Mouse (Mus musculus): ENCODE data around the gene Zfp831.

Zfp831 gene

GRCm38 (mm10) chr2:174655341-174655740, 12.0 kb downstream of the Zfp831 start:
- DNase-seq = no peak

DNA sequence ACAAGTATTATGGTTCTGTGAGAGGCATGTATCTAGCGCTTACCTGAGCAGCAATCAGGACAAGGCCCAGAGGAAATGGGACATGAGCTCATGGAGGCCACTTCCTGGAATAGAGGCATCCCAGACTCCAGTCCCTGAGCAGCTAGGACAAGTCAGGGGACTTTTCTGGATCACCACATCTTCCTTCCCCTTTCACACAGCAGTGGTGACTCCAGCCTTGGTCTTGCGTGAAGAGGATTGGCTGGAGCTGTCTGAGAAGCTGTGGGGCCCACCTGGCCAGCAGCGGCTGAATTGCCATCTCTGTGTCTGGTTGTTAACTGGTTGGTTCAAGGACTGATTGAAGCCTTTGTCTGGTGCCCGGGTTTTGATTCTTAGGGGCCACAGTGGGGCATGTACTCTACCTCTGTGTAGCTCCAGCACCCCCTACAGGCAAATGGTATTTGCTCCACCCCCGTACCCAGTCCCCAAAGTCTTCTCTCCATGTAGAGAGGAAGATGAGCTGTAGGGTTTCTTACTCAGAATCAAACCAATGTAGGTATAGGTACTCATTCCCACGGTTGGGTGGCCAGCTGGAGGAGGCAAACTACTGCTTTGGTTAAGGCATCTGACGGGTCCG, 15.0 kb downstream of the Zfp831 start:
- no peak for DNase-seq

DNA sequence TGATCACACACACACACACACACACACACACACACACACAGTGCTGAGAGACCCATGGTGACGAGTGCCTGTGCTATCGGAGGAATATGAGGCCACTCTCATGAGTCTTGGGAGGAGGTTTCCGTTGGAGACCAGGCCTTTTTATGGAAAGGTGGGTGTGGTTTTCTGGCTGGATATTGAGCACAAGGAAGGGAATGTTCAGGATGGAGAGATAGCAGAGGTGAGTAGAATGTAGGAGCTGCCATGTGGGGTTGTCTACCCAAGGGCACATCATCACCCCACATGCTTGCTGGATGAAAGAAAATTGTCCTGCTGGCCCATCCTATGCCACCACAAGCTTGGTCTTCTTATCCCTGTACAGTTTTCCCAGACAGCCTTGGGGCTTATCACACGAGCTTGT, 16.5 kb downstream of the Zfp831 start:
- no peak for DNase-seq

GRCm38 (mm10) chr2:174660321-174660720, 17.0 kb downstream of the Zfp831 start:
- DNase-seq = no peak

DNA sequence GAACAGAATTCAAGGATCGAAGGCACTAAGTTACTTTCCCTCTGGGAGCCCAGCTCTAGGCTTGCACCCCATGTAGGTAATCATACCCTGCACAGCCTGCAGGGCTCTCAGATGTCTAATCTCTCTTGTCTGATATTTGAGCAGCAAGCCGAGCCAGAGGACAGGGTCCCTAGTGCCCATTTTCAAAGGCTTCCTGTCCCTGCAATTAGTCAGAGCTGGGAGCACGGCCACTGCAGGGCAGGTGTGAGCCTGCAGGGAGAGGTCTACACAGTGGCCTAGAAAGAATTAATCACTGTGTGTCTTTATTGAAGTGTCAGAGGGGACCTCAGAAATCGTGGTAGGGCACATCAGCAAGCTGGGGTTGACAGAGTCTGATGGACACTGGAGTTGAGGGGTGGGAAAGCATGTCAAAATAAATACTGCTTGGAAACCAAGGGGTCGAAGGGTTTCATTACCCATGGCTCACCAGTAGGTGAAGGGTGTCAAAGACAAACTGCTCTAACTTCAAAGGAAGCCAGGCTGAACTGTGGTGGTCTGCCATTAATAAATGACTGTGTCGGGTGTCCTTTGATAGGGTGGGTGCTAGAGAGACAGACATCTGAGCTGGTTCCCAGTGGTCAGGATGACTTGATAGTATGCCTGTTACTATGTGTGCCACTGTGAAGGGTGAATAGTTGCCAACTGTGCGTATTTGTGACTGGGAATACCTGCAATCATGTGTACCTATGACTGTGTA, 18.3 kb downstream of the Zfp831 start:
- no peak for DNase-seq

DNA sequence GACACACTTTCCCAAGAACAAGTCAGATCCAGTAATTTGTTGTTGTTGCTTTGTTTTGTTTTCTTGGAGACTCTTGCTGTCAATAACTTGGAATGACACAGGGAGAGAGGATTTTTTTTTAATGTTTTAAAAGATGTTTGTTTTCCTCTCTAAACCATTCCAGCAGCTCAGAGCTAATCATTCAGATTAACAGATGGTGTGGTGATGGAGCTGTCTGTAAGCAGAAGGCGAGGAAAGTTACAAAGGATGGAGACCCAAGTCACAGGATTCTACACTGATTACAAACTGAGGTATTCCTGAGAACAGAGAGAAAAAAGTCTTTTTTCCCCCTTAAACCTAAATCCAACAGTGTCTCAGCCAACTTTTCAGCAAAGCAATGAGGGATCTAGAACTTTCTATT, 19.3 kb downstream of the Zfp831 start:
- no peak for DNase-seq

DNA sequence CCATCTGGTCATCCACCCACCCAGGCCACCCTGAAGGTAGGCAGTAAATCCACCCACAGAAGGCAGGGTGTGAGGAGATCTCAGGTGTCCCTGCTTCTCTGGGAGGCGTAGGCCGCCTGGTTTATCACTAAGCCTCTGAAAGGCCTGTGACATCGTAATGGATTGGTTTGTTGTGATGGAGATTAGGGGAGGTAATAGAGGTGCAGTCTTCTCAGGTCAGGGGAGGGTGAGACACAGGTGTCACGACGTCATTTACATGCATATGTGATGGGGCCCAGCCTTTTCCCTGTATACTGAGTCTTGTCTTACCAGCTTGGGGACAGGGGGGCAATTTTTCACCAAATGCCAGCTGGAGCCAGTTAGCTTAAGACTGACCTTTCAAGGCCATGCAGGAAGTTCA, 22.1 kb downstream of the Zfp831 start:
- DNase-seq = no peak

GRCm38 (mm10) chr2:174668806-174669205, 25.5 kb downstream of the Zfp831 start:
- no peak for DNase-seq

DNA sequence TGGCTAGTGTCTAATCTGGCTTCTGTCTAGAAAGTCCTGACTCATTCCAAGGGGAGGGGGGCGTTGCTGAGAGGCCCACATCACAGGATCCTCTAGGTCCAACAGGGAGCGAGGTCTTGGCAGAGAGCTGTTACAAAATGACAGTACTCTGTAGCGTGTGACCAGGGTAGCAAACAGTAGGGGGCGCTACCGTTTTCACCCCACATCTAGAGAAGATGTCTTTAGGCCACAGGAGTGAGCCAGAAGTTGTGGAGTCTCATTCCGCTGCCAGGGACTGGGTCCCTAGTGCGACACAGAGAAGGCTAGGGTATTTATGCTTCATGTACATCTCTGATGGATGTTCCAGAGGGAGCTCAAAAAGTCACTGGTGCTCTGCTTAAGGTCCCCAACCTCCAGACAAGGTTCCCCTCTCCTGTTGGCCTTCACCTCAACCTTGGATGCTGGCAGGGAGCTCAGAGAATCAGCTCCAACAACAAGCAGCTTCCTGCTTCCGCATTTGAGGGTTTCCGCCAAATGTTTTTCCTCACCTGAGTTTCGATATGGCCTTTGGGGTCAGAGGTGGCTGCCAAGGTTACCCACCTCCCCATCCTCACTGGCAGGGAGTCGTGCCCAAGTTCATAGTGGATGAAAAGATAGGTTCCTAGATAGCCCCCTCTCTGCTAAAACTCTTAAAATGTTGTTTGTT, 29.3 kb downstream of the Zfp831 start:
- DNase-seq = peak; percentile 26

DNA sequence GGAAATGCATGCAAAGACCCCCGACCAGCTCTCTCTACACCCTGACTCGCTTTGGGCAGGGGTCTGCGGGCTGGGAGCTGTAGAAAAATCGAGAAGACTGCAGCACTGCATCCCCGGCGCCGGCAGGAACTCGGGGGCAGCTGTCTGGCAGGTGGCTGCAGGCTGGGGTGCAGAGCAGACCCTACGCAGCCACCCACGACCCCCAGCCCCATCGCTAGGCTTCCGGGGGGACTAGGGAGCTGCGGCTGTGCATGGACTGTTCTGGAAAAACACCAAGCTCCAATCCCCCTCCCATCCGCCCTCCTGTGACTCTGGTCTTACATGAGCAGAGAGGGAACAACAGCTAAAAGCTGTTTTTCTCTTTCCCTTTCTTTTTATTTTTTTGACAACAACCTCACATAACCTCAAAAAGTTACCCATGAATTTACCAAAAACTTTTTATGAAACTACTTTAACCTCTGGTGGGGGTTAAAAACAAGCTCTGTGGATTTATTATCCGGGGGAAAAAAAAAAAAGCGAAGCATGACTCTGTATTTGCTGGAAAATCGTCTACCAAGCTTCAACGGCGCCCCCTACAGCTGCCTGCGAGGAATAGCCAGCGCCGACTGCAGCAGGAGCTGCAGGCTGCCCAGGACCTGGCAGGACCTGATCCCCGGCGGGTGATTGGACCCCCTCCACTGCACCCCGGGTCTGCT, 30.4 kb downstream of the Zfp831 start:
- DNase-seq = peak; percentile 93

DNA sequence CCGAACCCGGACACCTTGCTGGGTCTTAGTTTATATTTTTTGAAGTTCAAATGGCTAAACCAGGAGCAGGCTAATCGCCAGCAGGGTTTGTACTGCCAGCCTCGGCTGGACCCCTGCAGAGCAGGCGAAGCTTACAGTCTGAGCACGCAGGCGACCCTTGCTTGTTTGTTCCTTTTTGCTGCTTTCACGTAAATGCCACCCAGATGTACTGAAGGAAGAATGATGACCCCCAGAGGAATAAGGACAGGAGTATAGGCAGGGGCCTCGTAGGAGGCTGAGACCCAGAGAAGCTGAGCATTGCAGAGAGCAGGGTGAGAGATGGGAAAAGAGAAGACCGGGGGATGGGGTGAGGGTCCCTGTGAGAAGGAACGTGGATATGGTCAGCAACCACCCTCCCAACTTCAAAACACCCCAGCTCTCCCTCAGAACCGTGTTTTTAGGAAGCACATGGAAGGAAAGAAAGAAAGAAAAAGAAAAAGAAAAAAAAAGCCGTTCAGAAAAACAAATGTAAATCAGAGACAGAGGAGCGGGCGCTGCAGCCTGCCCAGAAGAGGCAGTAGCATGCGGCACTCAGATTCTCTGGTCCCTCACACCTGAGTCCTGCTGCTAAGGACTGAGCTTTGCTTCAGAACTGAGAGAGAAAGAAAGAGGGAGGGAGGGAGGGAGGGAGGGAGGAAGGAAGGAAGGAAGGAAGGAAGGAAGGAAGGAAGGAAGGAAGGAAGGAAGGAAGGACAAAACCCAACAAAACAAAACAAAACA, 31.1 kb downstream of the Zfp831 start:
- DNase-seq = no peak

DNA sequence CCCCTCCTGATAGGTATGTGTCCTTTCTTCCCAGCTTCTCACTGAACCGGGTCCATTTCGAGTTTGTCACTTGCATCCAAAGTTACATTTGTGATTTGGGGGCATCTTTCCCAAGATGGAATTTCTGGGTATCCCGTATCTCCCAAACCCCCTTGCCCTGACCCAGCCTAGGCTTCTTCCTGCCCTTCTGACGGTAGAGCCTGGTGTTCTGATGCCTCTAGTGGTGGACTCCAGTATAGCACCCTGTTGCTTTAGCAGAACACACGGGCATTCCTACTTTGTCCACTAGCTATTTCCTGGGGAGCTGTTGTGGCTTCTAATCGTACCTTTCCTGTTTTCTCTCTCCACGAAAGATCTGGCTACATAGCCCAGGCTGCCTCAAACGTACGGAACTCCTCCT, 32.3 kb downstream of the Zfp831 start:
- peak; percentile 90 for DNase-seq

DNA sequence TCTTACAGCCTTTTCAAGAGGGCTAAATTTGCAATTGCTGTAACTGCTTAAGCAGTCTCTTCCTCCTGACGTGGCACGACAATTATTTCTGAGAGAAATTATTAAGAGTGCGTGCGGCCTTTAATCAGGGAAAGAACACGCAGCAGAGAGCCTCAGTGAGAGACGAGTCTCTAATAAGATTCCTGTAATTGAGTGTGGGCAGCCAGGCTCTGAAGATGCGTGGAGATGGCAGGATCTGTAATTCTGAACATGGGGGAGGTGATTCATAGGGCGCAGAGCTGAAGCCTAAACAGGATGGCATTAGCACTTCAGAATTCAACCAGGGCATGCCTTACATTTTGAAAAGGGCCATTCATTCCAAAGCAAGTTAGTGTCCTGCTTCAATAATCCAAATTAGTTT, 58.0 kb downstream of the Zfp831 start:
- no peak for DNase-seq

- DNase-seq = no peak
These were observed 63.8 kb downstream of the Zfp831 start for GRCm38 (mm10) chr2:174707101-174707500.

DNA sequence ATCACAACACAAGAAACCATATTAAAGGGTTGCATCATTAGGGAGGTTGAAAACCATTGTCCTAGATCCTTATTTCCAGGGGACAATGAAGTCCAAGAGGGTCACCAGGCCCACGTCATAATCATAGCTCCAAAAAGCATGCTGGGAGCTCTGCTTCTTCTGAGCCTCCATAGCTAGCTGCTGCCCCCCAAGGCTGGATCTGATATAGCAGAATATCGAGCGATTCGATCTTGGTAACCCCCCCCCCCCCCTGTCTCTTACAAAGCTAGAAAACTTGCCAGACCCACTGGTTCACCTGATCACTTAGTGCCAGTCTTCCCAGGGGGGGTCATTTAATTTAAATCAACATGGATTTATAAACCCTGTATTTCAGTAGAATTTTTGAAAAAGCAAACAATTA, 65.3 kb downstream of the Zfp831 start:
- DNase-seq = no peak

- no peak for DNase-seq
These were observed 66.9 kb downstream of the Zfp831 start for GRCm38 (mm10) chr2:174710185-174710584.

DNA sequence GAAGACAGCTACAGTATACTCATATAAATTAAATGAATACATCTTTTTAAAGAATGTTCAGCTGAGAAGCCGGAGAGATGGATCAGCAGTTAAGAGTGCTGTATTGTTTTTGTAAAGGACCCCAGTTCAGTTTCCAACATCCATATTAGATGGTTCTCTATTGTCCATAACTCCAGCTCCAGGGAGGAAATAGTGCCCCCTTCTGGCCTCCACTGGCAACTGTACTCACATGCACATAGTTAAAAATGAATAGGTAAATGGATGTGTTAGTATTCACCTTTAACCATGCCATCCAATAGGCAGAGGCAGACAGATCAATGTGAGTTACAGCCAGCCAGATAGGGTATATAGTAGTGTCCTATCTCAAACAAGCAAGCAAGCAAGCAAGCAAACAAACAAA, 68.7 kb downstream of the Zfp831 start:
- DNase-seq = no peak

DNA sequence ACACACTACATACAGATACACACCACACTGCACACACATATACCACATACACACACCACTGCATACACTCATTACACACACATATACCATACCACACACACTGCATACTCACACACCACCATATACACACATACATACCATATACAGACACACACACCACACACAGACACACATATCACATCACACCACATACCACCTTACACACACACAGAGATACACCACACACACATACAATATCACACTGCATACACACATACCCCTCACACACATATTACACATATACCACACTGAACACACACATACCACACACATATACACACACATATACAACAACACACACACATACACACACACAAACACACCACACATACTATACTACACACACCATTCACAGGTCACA, 72.6 kb downstream of the Zfp831 start:
- no peak for DNase-seq

- DNase-seq = no peak
These were observed 74.5 kb downstream of the Zfp831 start for GRCm38 (mm10) chr2:174717857-174718256.

DNA sequence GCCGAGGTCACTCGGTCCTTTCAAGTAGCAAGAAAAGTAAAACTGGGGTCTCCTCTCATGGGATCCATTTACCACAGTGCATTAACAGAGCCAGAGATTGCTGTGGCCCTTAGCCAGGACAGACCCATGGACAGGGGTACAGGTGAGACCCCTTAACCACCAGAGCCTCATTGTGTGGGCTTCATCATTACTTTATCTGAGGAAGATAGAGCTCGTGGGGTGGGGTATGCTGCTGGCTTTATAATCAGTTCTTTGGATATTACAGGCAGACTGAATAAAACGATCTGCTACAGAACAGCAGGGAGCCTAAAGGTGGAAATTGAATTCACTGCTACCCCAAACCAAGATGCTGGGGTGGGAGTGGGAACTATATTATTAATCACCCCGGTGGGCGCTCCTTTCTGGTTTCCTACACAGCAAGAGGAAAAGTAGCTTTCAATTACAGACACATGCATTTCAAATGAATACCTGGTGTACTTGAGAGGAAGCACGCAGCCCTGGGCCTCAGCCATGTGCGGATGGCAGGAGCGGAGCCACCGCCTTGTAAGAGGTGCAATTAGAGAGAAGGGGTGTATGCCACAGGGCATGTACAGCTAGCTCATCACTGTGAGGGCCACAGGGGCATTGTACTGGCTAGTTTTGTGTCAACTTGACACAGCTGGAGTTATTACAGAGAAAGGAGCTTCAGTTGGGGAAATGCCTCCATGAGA, 83.9 kb downstream of the Zfp831 start:
- no peak for DNase-seq

DNA sequence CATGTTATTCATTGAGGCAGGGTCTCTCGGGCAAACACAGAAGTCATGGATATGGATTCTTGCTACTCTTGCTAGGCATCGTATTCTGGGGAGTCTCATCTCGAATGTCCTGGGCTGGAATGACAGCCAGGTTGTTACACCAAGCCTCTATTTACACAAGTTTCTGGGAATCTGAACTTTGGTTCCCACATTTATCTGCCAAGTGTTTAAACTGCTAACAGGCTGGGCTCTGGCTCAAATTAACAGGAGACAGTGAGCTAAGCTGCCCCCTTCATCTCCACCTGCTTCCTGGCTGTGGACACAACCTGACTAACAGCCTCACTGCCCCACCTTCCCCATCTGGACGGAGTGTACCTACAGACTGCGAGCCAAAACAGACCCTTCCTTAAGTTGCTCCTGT, 88.6 kb downstream of the Zfp831 start:
- no peak for DNase-seq

GRCm38 (mm10) chr2:174735270-174735669, 91.9 kb downstream of the Zfp831 start:
- DNase-seq = no peak
